12 mouse cellular contexts compared by ENCODE assay signal in the genomic region with DNA sequence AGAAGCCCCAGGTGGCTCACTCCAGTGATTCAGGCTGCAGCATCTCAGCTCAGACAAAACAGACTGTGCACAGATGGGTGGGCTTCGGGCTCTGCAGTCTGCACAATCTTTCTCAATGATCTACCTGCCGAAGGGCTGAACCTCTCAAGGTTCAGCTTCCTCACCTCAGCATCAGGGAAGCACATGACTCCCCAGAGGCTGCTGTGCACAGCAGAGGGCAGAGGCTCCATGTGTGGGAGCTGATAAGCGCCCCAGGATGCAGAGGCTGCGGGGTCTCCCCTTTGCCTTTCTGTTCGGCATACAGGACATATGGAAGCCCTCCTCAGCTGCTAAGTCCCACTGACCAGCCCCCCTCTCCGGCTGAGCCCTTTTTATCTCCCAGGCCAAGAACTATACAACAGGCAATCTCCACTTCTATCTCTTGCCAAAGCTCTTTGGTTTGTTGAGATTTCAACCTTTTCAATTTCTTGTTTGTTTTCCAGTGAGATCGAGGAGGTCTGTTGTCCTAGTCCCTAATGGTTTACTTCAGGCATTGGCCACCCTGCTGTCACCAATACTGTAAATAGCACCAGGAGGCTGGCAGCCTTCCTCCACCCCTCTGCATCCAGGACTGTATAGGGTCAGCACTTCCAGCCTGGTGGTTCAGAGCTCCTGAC. TPM values are rescaled to one million over a fixed set of nuclear protein-coding genes. Genes with fewer than 3 reads are reported as not detected.
A peak's percentile ranks its signal among the peaks of the same experiment; 100 is the strongest.
DNase-seq lines count a peak whose midpoint lies in the region; ATAC-seq and TF ChIP-seq lines count a peak whose summit lies in the region.
"Not testable (repeated sequence)": the region's sequence is repeated elsewhere in the genome, so short reads cannot be mapped to it uniquely, and the experiment has no call there.
"Had no signal": no experiment of that assay in that cellular context is flagged by ENCODE, and none has a peak within 500 bp of the region (broad histone marks: within the 10 kb centered on the region; RNA-seq: fewer than 3 reads in every experiment).

A gene (plus strand): TSS at position 606 of the 656 bp plus-strand sequence.

- not testable (repeated sequence) for H3K36me3 ChIP-seq in embryonic facial prominence, embryonic 12.5 days; forebrain, embryonic 15.5 days; heart, embryonic 15.5 days; hindbrain, embryonic 16.5 days (ENCODE audit: control insufficient read depth, insufficient read depth, low read length); kidney, postnatal 0 days (ENCODE audit: insufficient read depth, low read length); lung, embryonic 15.5 days; midbrain, embryonic 14.5 days (ENCODE audit: control insufficient read depth, insufficient read depth, low read length); stomach, embryonic 15.5 days

- not testable (repeated sequence) for DNase-seq in kidney, postnatal 0 days (ENCODE audit: low spot score); midbrain, embryonic 14.5 days

- not testable (repeated sequence) for H3K27ac ChIP-seq in embryonic facial prominence, embryonic 12.5 days; forebrain, embryonic 15.5 days (replicated peaks); heart, embryonic 15.5 days; hindbrain, embryonic 16.5 days (ENCODE audit: low read depth, low read length); kidney, postnatal 0 days; lung, embryonic 15.5 days; midbrain, embryonic 14.5 days (replicated peaks; ENCODE audit: low read depth, low read length); stomach, embryonic 15.5 days

- H3K9ac ChIP-seq in embryonic facial prominence, embryonic 12.5 days; forebrain, embryonic 15.5 days (replicated peaks); heart, embryonic 15.5 days; hindbrain, embryonic 16.5 days (ENCODE audit: low read depth, low read length); kidney, postnatal 0 days (ENCODE audit: low read depth, low read length); lung, embryonic 15.5 days; midbrain, embryonic 14.5 days (replicated peaks; ENCODE audit: low read length); stomach, embryonic 15.5 days: not testable (repeated sequence)

- not testable (repeated sequence) for ATAC-seq in embryonic facial prominence, embryonic 12.5 days (ENCODE audit: insufficient number of reproducible peaks, insufficient read depth, low FRiP score, low TSS enrichment); forebrain, embryonic 15.5 days (replicated peaks); heart, embryonic 15.5 days (replicated peaks; ENCODE audit: insufficient number of reproducible peaks, insufficient read depth, low FRiP score, low read depth); hindbrain, embryonic 16.5 days; kidney, postnatal 0 days (replicated peaks; ENCODE audit: low FRiP score, low read depth); lung, embryonic 15.5 days (ENCODE audit: borderline replicate concordance, extremely low read depth, low FRiP score, low TSS enrichment); midbrain, embryonic 14.5 days (ENCODE audit: low FRiP score, low TSS enrichment); stomach, embryonic 15.5 days (ENCODE audit: insufficient read depth, low FRiP score, low read depth)

- WGBS in embryonic facial prominence, embryonic 12.5 days: 28% methylated on average over 7 of the region's 7 CpGs
- 30% methylated on average over 7 of the region's 7 CpGs for WGBS in forebrain, embryonic 15.5 days
- 17% methylated on average over 7 of the region's 7 CpGs for WGBS in heart, embryonic 15.5 days
- WGBS in hindbrain, embryonic 16.5 days: 42% methylated on average over 7 of the region's 7 CpGs
- WGBS in kidney, postnatal 0 days: 34% methylated on average over 7 of the region's 7 CpGs
- WGBS in lung, embryonic 15.5 days: 16% methylated on average over 7 of the region's 7 CpGs
- 34% methylated on average over 7 of the region's 7 CpGs for WGBS in midbrain, embryonic 14.5 days
- 14% methylated on average over 7 of the region's 7 CpGs for WGBS in stomach, embryonic 15.5 days

- 0 out of 2 replicates have a peak within 1 kb of the TSS, but pooled peaks have one; percentile 13 for H3K4me3 ChIP-seq in embryonic facial prominence, embryonic 12.5 days
- not testable (repeated sequence) for H3K4me3 ChIP-seq in forebrain, embryonic 15.5 days; lung, embryonic 15.5 days; midbrain, embryonic 14.5 days (replicated peaks; ENCODE audit: low read depth, low read length)
- peak within 1 kb of the TSS; percentile 13 for H3K4me3 ChIP-seq in heart, embryonic 15.5 days
- peak within 1 kb of the TSS; percentile 33 for H3K4me3 ChIP-seq in hindbrain, embryonic 16.5 days (ENCODE audit: low read length)
- H3K4me3 ChIP-seq in kidney, postnatal 0 days (replicated peaks; ENCODE audit: low read depth, low read length): peak within 1 kb of the TSS; percentile 11; the same call in 1 of the 2 replicates
- H3K4me3 ChIP-seq in stomach, embryonic 15.5 days (replicated peaks): peak within 1 kb of the TSS; percentile 24; the same call in 1 of the 2 replicates

- not testable (repeated sequence) for TF ChIP-seq CTCF in kidney, postnatal 0 days (IDR thresholded peaks at IDR 0.05; ENCODE audit: low read depth)

- not testable (repeated sequence) for H3K4me1 ChIP-seq in embryonic facial prominence, embryonic 12.5 days; forebrain, embryonic 15.5 days; kidney, postnatal 0 days (replicated peaks; ENCODE audit: insufficient read depth, low read length); lung, embryonic 15.5 days; midbrain, embryonic 14.5 days (ENCODE audit: control insufficient read depth, insufficient read depth, low read length); stomach, embryonic 15.5 days
- H3K4me1 ChIP-seq in heart, embryonic 15.5 days (replicated peaks): peaks cover 11% of the 10 kb centered on the region
- peaks cover 11% of the 10 kb centered on the region for H3K4me1 ChIP-seq in hindbrain, embryonic 16.5 days (ENCODE audit: control insufficient read depth, insufficient read depth, low read depth, low read length)

- not testable (repeated sequence) for H3K9me3 ChIP-seq in embryonic facial prominence, embryonic 12.5 days; forebrain, embryonic 15.5 days; heart, embryonic 15.5 days (replicated peaks); hindbrain, embryonic 16.5 days (ENCODE audit: control insufficient read depth, low read length); kidney, postnatal 0 days (replicated peaks; ENCODE audit: low read length); lung, embryonic 15.5 days; midbrain, embryonic 14.5 days (ENCODE audit: control insufficient read depth, low read length); stomach, embryonic 15.5 days

- peak within 1 kb of the TSS; percentile 34 for H3K4me2 ChIP-seq in embryonic facial prominence, embryonic 12.5 days (replicated peaks)
- peak within 1 kb of the TSS; percentile 27; the same call in 1 of the 2 replicates for H3K4me2 ChIP-seq in forebrain, embryonic 15.5 days (replicated peaks)
- peak within 1 kb of the TSS; percentile 52 for H3K4me2 ChIP-seq in heart, embryonic 15.5 days
- H3K4me2 ChIP-seq in hindbrain, embryonic 16.5 days (ENCODE audit: low read length): peak within 1 kb of the TSS; percentile 65
- peak within 1 kb of the TSS; percentile 46 for H3K4me2 ChIP-seq in kidney, postnatal 0 days (ENCODE audit: low read length)
- H3K4me2 ChIP-seq in lung, embryonic 15.5 days: peak within 1 kb of the TSS; percentile 52
- peak within 1 kb of the TSS; percentile 48 for H3K4me2 ChIP-seq in midbrain, embryonic 14.5 days (ENCODE audit: low read length)
- peak within 1 kb of the TSS; percentile 54 for H3K4me2 ChIP-seq in stomach, embryonic 15.5 days

- H3K27me3 ChIP-seq in embryonic facial prominence, embryonic 12.5 days: peaks cover 34% of the 10 kb centered on the region
- peaks cover 33% of the 10 kb centered on the region for H3K27me3 ChIP-seq in forebrain, embryonic 15.5 days
- H3K27me3 ChIP-seq in heart, embryonic 15.5 days: peaks cover 24% of the 10 kb centered on the region
- H3K27me3 ChIP-seq in hindbrain, embryonic 16.5 days (replicated peaks; ENCODE audit: control insufficient read depth, insufficient read depth, low read length): peaks cover 23% of the 10 kb centered on the region
- not testable (repeated sequence) for H3K27me3 ChIP-seq in kidney, postnatal 0 days (ENCODE audit: insufficient read depth, low read length)
- H3K27me3 ChIP-seq in lung, embryonic 15.5 days: peaks cover 33% of the 10 kb centered on the region
- peaks cover 30% of the 10 kb centered on the region for H3K27me3 ChIP-seq in midbrain, embryonic 14.5 days (ENCODE audit: control insufficient read depth, insufficient read depth, low read length)
- H3K27me3 ChIP-seq in stomach, embryonic 15.5 days (replicated peaks): peaks cover 18% of the 10 kb centered on the region

RNA-seq across cellular contexts. Expression of the gene that starts here (rescaled TPM):
- 0.22 and 0.36 TPM in 2 replicates for polyA plus RNA-seq in embryonic facial prominence, embryonic 12.5 days (2016; fragmentation: Nextera tagmentation; extraction: Ambion mirVana)
- not detected in 2 replicates for polyA plus RNA-seq in forebrain, embryonic 15.5 days (2015; fragmentation: Nextera tagmentation; extraction: Ambion mirVana)
- 0.18 TPM in 1 of 2 replicates, not detected in the other for polyA plus RNA-seq in heart, embryonic 15.5 days (2015; fragmentation: Nextera tagmentation; extraction: Ambion mirVana)
- 0.16 and 0.25 TPM in 2 replicates for polyA plus RNA-seq in hindbrain, embryonic 16.5 days (2015; fragmentation: Nextera tagmentation; extraction: Ambion mirVana)
- polyA plus RNA-seq in kidney, postnatal 0 days (2015; fragmentation: Nextera tagmentation; extraction: Ambion mirVana): 0.13 and 0.14 TPM in 2 replicates
- polyA plus RNA-seq in lung, embryonic 15.5 days (2015; fragmentation: Nextera tagmentation; extraction: Ambion mirVana): 0.41 TPM in 1 of 2 replicates, not detected in the other
- not detected in 2 replicates for polyA plus RNA-seq in midbrain, embryonic 14.5 days (2014; fragmentation: Nextera tagmentation; extraction: Ambion mirVana)
- 0.30 and 0.69 TPM in 2 replicates for polyA plus RNA-seq in stomach, embryonic 15.5 days (2015; fragmentation: Nextera tagmentation; extraction: Ambion mirVana)
- polyA plus RNA-seq: hindbrain, embryonic 11.5 days; liver, adult 2 months; neural tube, embryonic 11.5 days; thymus, adult 2 months had no signal
